Mouse (Mus musculus): ENCODE measurements at regions not wholly inside any gene's neighbourhood (a gene's known extent, or its start where the extent isn't known, plus 50 kb on each side); places are given as distances from the start of the nearest gene placed in this dataset.

DNA sequence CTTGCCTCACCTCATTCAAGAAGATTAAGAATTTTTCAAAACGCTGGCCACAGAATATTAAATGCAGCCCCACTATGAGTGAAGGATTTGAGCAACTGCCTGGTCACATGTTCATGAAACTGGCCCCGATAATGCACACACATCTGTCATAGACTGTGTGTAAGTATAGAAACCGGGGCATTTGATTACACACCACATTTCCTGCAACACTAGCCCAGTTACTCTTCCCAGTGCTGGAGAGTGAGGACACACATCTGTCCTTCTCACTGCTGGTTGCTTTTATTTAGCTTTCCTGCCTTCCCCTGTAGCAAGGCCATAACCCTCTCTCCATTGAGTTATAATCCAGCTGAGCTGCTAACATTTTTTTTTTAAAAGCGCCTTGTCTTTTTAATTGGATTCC is 581.4 kb downstream of the Epha4 start:
- DNase-seq (ENCODE audit: low read depth in 1 of 2, low spot score in 2 of 2) = no peak
- WGBS = 81% methylated on average over 4 of the region's 4 CpGs
- TF ChIP-seq POLR2A (IDR thresholded peaks at IDR 0.05; ENCODE audit: low read depth, low read length) (no peak), CTCF (IDR thresholded peaks at IDR 0.05; ENCODE audit: extremely low read depth, insufficient read depth, insufficient read length, insufficient replicate concordance) (no peak)
- Histone ChIP-seq H3K27ac (ENCODE audit: insufficient read depth, low read length) (no peak overlapping the region), H3K36me3 (ENCODE audit: control insufficient read depth, insufficient read depth, low read length) (no peaks in the 10 kb centered on the region), H3K4me3 (ENCODE audit: extremely low read depth, insufficient read depth, insufficient read length) (no peak overlapping the region), H3K27me3 (ENCODE audit: control insufficient read depth, insufficient read depth, low read length) (no peaks in the 10 kb centered on the region), H3K4me1 (ENCODE audit: control insufficient read depth, insufficient read depth, insufficient read length) (no peaks in the 10 kb centered on the region)

DNA sequence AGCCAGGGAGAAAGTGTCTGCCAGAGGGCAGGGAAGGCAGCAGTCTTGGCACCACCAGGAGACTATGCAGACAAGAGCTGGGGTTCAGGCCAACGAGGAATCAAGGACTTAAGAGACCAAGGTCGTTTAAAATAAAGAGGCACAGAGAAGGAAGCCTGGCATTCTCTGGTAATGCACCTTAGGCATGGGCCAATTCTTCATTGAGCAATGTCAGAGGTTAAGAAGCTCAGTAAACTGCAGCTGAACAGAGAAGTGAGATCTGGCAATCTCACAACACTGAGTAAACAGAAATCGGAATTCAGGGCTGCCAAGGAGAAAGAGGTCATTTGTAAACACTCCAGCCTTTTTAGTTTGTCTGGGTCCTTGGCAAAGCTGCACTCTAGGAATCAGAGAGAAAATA is 572.2 kb downstream of the Epha4 start:
- H3K27ac ChIP-seq (ENCODE audit: insufficient read depth, low read length) = no peak overlapping the region
- 57% methylated on average over 3 of the region's 3 CpGs for WGBS
- no peaks in the 10 kb centered on the region for H3K4me1 ChIP-seq (ENCODE audit: control insufficient read depth, insufficient read depth, insufficient read length)
- TF ChIP-seq CTCF (IDR thresholded peaks at IDR 0.05; ENCODE audit: extremely low read depth, insufficient read depth, insufficient read length, insufficient replicate concordance) (no peak), POLR2A (IDR thresholded peaks at IDR 0.05; ENCODE audit: low read depth, low read length) (no peak)
- H3K27me3 ChIP-seq (ENCODE audit: control insufficient read depth, insufficient read depth, low read length) = no peaks in the 10 kb centered on the region
- no peak overlapping the region for H3K4me3 ChIP-seq (ENCODE audit: extremely low read depth, insufficient read depth, insufficient read length)
- DNase-seq (ENCODE audit: low read depth in 1 of 2, low spot score in 2 of 2) = no peak
- H3K36me3 ChIP-seq (ENCODE audit: control insufficient read depth, insufficient read depth, low read length) = no peaks in the 10 kb centered on the region

- no peaks in the 10 kb centered on the region for H3K27me3 ChIP-seq (ENCODE audit: control insufficient read depth, insufficient read depth, low read length)
- no peaks in the 10 kb centered on the region for H3K36me3 ChIP-seq (ENCODE audit: control insufficient read depth, insufficient read depth, low read length)
- no peak overlapping the region for H3K4me3 ChIP-seq (ENCODE audit: extremely low read depth, insufficient read depth, insufficient read length)
- TF ChIP-seq POLR2A (IDR thresholded peaks at IDR 0.05; ENCODE audit: low read depth, low read length) (no peak), CTCF (IDR thresholded peaks at IDR 0.05; ENCODE audit: extremely low read depth, insufficient read depth, insufficient read length, insufficient replicate concordance) (no peak)
- 84% methylated on average over 4 of the region's 4 CpGs for WGBS
- DNase-seq (ENCODE audit: low read depth in 1 of 2, low spot score in 2 of 2) = no peak
- H3K27ac ChIP-seq (ENCODE audit: insufficient read depth, low read length) = no peak overlapping the region
- no peaks in the 10 kb centered on the region for H3K4me1 ChIP-seq (ENCODE audit: control insufficient read depth, insufficient read depth, insufficient read length)
These were observed 570.8 kb downstream of the Epha4 start for GRCm38 (mm10) chr1:76944046-76944445.

- no peak for TF ChIP-seq CTCF (IDR thresholded peaks at IDR 0.05; ENCODE audit: extremely low read depth, insufficient read depth, insufficient read length, insufficient replicate concordance)
- TF ChIP-seq POLR2A (IDR thresholded peaks at IDR 0.05; ENCODE audit: low read depth, low read length) = no peak
- Histone ChIP-seq H3K4me1 (ENCODE audit: control insufficient read depth, insufficient read depth, insufficient read length) (no peaks in the 10 kb centered on the region), H3K27ac (ENCODE audit: insufficient read depth, low read length) (no peak overlapping the region), H3K27me3 (ENCODE audit: control insufficient read depth, insufficient read depth, low read length) (no peaks in the 10 kb centered on the region), H3K4me3 (ENCODE audit: extremely low read depth, insufficient read depth, insufficient read length) (no peak overlapping the region), H3K36me3 (ENCODE audit: control insufficient read depth, insufficient read depth, low read length) (no peaks in the 10 kb centered on the region)
- no peak for DNase-seq (ENCODE audit: low read depth in 1 of 2, low spot score in 2 of 2)
These were observed 559.9 kb downstream of the Epha4 start for GRCm38 (mm10) chr1:76955031-76955430.

- no peak for TF ChIP-seq CTCF (IDR thresholded peaks at IDR 0.05; ENCODE audit: extremely low read depth, insufficient read depth, insufficient read length, insufficient replicate concordance)
- no peak for TF ChIP-seq POLR2A (IDR thresholded peaks at IDR 0.05; ENCODE audit: low read depth, low read length)
- no peak for DNase-seq (ENCODE audit: low read depth in 1 of 2, low spot score in 2 of 2)
- 87% methylated on average over 5 of the region's 5 CpGs for WGBS
- Histone ChIP-seq H3K36me3 (ENCODE audit: control insufficient read depth, insufficient read depth, low read length) (no peaks in the 10 kb centered on the region), H3K4me3 (ENCODE audit: extremely low read depth, insufficient read depth, insufficient read length) (no peak overlapping the region), H3K27ac (ENCODE audit: insufficient read depth, low read length) (no peak overlapping the region), H3K27me3 (ENCODE audit: control insufficient read depth, insufficient read depth, low read length) (no peaks in the 10 kb centered on the region), H3K4me1 (ENCODE audit: control insufficient read depth, insufficient read depth, insufficient read length) (no peaks in the 10 kb centered on the region)
These were observed 557.5 kb downstream of the Epha4 start for GRCm38 (mm10) chr1:76957411-76957810.

DNA sequence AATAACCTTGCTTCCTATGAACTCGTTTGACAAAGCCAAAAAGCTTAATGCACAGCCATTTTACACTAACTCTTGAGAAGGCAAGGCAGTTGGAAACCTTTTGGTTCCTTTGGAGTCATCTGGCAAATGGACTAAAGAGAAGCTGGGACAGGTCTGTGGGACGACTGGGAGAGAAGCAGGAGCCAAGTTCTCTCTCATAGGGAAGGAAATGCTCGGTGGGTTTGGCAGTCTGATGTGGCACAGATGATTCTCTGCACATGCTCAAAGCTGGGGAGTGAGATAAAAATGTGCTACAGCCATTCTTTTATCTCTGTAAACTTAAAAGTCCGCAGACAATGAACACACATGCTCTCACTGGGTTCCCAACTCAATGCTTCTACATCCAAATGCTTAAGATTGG is 556.2 kb downstream of the Epha4 start:
- no peak overlapping the region for H3K4me3 ChIP-seq (ENCODE audit: extremely low read depth, insufficient read depth, insufficient read length)
- no peaks in the 10 kb centered on the region for H3K27me3 ChIP-seq (ENCODE audit: control insufficient read depth, insufficient read depth, low read length)
- no peak for TF ChIP-seq CTCF (IDR thresholded peaks at IDR 0.05; ENCODE audit: extremely low read depth, insufficient read depth, insufficient read length, insufficient replicate concordance)
- no peak for TF ChIP-seq POLR2A (IDR thresholded peaks at IDR 0.05; ENCODE audit: low read depth, low read length)
- no peaks in the 10 kb centered on the region for H3K36me3 ChIP-seq (ENCODE audit: control insufficient read depth, insufficient read depth, low read length)
- no peak for DNase-seq (ENCODE audit: low read depth in 1 of 2, low spot score in 2 of 2)
- no peaks in the 10 kb centered on the region for H3K4me1 ChIP-seq (ENCODE audit: control insufficient read depth, insufficient read depth, insufficient read length)
- H3K27ac ChIP-seq (ENCODE audit: insufficient read depth, low read length) = no peak overlapping the region
- 44% methylated on average over 4 of the region's 4 CpGs for WGBS

GRCm38 (mm10) chr1:76972454-76972853 is 542.4 kb downstream of the Epha4 start:
- H3K27me3 ChIP-seq (ENCODE audit: control insufficient read depth, insufficient read depth, low read length) = no peaks in the 10 kb centered on the region
- no peaks in the 10 kb centered on the region for H3K4me1 ChIP-seq (ENCODE audit: control insufficient read depth, insufficient read depth, insufficient read length)
- DNase-seq (ENCODE audit: low read depth in 1 of 2, low spot score in 2 of 2) = no peak
- H3K4me3 ChIP-seq (ENCODE audit: extremely low read depth, insufficient read depth, insufficient read length) = no peak overlapping the region
- TF ChIP-seq POLR2A (IDR thresholded peaks at IDR 0.05; ENCODE audit: low read depth, low read length) (no peak), CTCF (IDR thresholded peaks at IDR 0.05; ENCODE audit: extremely low read depth, insufficient read depth, insufficient read length, insufficient replicate concordance) (no peak)
- no peak overlapping the region for H3K27ac ChIP-seq (ENCODE audit: insufficient read depth, low read length)
- WGBS = 82% methylated on average over 4 of the region's 4 CpGs
- H3K36me3 ChIP-seq (ENCODE audit: control insufficient read depth, insufficient read depth, low read length) = no peaks in the 10 kb centered on the region

Measured in spleen, adult 2 months (tissue).